Mouse (Mus musculus) urinary bladder, postnatal 0 days (tissue): ENCODE data around the gene Casr. TPM values are rescaled to one million over a fixed set of nuclear protein-coding genes. Genes with fewer than 3 reads are reported as not detected.

Experiments used
- polyA plus RNA-seq: library from polyadenylated mRNA; unstranded; fragments of >200 nt; fragmentation: Nextera tagmentation; extraction: Ambion mirVana; gene quantifications from 2 replicates; pipeline ENCODE4 v1.2.1, GENCODE M21; 2015

The Casr gene
- polyA plus RNA-seq: not detected in 2 replicates

DNA sequence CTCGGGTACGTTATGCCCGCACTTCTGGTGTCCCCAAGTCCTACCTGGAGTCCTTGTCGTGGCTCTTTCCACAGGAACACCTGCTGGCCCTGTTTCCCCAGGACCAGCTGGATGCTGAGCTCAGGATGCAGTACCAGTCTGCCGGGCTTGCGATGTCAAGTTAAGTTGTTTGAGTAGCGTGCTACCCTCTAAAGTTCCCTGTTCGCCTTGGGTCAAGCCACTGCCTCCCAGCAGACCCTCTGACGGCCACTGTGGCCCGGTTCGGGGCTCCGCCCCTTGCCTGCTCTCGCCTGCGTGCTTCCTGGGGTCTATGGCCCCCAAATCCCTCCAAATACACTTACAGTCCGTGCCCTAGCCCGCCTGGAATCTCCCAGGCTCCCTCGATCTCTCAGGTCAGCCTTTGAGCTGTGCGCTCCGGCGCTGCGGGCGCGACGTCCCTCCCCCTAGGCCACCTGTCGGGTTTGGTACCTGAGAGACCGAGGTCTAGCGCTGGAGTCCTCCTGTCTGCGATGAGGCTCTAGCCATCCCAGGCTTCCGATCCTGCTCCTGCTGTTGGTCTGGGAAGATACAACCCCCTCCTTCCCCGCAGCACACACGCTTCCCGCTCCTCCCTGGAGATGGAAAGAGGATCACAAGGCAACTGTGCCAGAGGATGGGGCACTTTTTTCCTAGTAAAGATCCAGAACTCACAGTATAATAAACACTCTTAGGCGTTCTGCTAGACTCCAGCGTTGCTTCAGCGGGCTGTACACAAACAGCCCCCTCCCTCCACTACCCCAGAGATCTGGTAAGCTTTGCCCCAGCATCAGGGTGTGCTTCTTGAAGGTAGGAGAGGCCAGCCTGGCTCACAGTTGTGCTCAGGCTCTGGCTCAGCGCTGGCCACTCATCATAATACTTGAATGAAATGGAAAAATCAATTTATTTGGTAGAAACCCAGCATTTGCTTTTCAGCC, at the start of gene Casr:
Gene Casr (minus strand): TSS at position 756 of the 953 bp plus-strand sequence.

DNA sequence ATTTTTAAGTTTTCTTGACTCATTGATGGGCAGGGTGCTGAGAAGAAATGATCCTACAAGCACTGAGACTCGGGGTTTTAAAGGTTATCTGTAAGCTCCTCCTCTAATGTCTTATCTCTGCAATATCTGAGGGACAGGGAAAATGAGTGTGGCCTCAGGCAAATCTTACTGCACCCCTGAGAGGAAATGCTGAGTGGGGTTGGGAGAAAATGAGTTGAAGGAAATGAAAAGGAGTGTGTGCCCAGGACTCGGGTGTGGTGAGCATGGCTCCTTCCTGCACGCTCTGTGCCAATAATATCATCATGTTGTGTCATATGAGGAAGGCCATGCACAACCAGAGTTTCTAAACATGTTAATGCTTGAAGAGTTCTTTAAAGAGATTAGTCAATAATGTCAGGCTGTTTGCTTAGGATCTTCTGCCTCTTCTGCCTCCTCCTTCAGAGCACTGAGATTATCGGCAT, 106.6 kb downstream of the Casr start, which contains the start of gene Stfa3:
Gene Stfa3 (minus strand): TSS at position 51 of the 461 bp plus-strand sequence.

Other genes starting within 250 kb of the Casr start
- gene BC117090, start 227.8 kb downstream of the Casr start, polyA plus RNA-seq: not detected in 2 replicates
- 4.3 and 18.5 TPM in 2 replicates for gene BC100530, start 194.4 kb downstream of the Casr start, polyA plus RNA-seq
- 1.3 and 12.5 TPM in 2 replicates for gene Stfa2, start 153.7 kb downstream of the Casr start, polyA plus RNA-seq
- 1.9 and 21.6 TPM in 2 replicates for gene Stfa3, start 106.7 kb downstream of the Casr start, polyA plus RNA-seq
- gene Cd86, start 103.9 kb upstream of the Casr start, polyA plus RNA-seq: 1.6 and 3.7 TPM in 2 replicates
- 31.1 and 36.6 TPM in 2 replicates for gene Ildr1, start 131.8 kb upstream of the Casr start, polyA plus RNA-seq
- gene Slc15a2, start 222.8 kb upstream of the Casr start, polyA plus RNA-seq: 0.93 and 1.4 TPM in 2 replicates